Mouse (Mus musculus): ENCODE measurements around the gene Gm38119. TPM values are rescaled to one million over a fixed set of nuclear protein-coding genes. Genes with fewer than 3 reads are reported as not detected.
"Not testable (repeated sequence)": the region's sequence is repeated elsewhere in the genome, so short reads cannot be mapped to it uniquely, and the experiment has no call there.

The Gm38119 gene
- polyA plus RNA-seq (2016; fragmentation: Nextera tagmentation; extraction: Ambion mirVana): not detected in 2 replicates

- Histone ChIP-seq H3K36me3 (no peaks in the 10 kb centered on the region), H3K27me3 (no peaks in the 10 kb centered on the region), H3K4me2 (replicated peaks) (no peak within 1 kb of the TSS), H3K27ac (no peak within 1 kb of the TSS), H3K4me1 (no peaks in the 10 kb centered on the region), H3K9me3 (no peaks in the 10 kb centered on the region), H3K4me3 (no peak within 1 kb of the TSS), H3K9ac (no peak within 1 kb of the TSS)
- WGBS: 81% methylated on average over 1 of the region's 1 CpGs
- ATAC-seq (ENCODE audit: insufficient number of reproducible peaks, insufficient read depth, low FRiP score, low TSS enrichment): no peak
Measured at GRCm38 (mm10) chr3:92738996-92739395, at the start of gene Gm38119. Gene Gm38119 (minus strand): TSS chr3:92739096.

- Histone ChIP-seq H3K27ac (no peak within 1 kb of the TSS), H3K27me3 (no peaks in the 10 kb centered on the region), H3K9me3 (no peaks in the 10 kb centered on the region), H3K36me3 (no peaks in the 10 kb centered on the region), H3K4me1 (no peaks in the 10 kb centered on the region), H3K4me2 (replicated peaks) (no peak within 1 kb of the TSS), H3K4me3 (no peak within 1 kb of the TSS), H3K9ac (no peak within 1 kb of the TSS)
- WGBS: 78% methylated on average over 1 of the region's 1 CpGs
- no peak for ATAC-seq (ENCODE audit: insufficient number of reproducible peaks, insufficient read depth, low FRiP score, low TSS enrichment)
Measured at GRCm38 (mm10) chr3:92778799-92779198, 39.9 kb upstream of the Gm38119 start, which contains the start of gene Lce1i. Gene Lce1i (minus strand): TSS chr3:92778899.

GRCm38 (mm10) chr3:92771573-92771972, 32.7 kb upstream of the Gm38119 start:
- no peak overlapping the region for H3K9ac ChIP-seq
- no peak overlapping the region for H3K27ac ChIP-seq
- H3K27me3 ChIP-seq: no peaks in the 10 kb centered on the region
- H3K36me3 ChIP-seq: no peaks in the 10 kb centered on the region
- no peak overlapping the region for H3K4me3 ChIP-seq
- no peaks in the 10 kb centered on the region for H3K9me3 ChIP-seq
- no peak overlapping the region for H3K4me2 ChIP-seq (replicated peaks)
- no peak for ATAC-seq (ENCODE audit: insufficient number of reproducible peaks, insufficient read depth, low FRiP score, low TSS enrichment)
- 22% methylated on average over 3 of the region's 3 CpGs for WGBS
- no peaks in the 10 kb centered on the region for H3K4me1 ChIP-seq

- Histone ChIP-seq H3K36me3 (no peaks in the 10 kb centered on the region), H3K4me2 (replicated peaks) (no peak within 1 kb of the TSS), H3K9me3 (no peaks in the 10 kb centered on the region), H3K27ac (no peak within 1 kb of the TSS), H3K4me3 (no peak within 1 kb of the TSS), H3K27me3 (no peaks in the 10 kb centered on the region), H3K9ac (no peak within 1 kb of the TSS), H3K4me1 (no peaks in the 10 kb centered on the region)
- no peak for ATAC-seq (ENCODE audit: insufficient number of reproducible peaks, insufficient read depth, low FRiP score, low TSS enrichment)
- 97% methylated on average over 1 of the region's 1 CpGs for WGBS
Measured at GRCm38 (mm10) chr3:92764965-92765364, 26.1 kb upstream of the Gm38119 start, which contains the start of gene Lce1h. Gene Lce1h (minus strand): TSS chr3:92765065.

- WGBS: 34% methylated on average over 3 of the region's 3 CpGs
- H3K36me3 ChIP-seq: no peaks in the 10 kb centered on the region
- no peak overlapping the region for H3K9ac ChIP-seq
- H3K9me3 ChIP-seq: no peaks in the 10 kb centered on the region
- no peaks in the 10 kb centered on the region for H3K27me3 ChIP-seq
- no peaks in the 10 kb centered on the region for H3K4me1 ChIP-seq
- no peak for ATAC-seq (ENCODE audit: insufficient number of reproducible peaks, insufficient read depth, low FRiP score, low TSS enrichment)
- no peak overlapping the region for H3K4me3 ChIP-seq
- H3K4me2 ChIP-seq (replicated peaks): no peak overlapping the region
- H3K27ac ChIP-seq: no peak overlapping the region
Measured at GRCm38 (mm10) chr3:92753197-92753596, 14.3 kb upstream of the Gm38119 start.

- H3K4me2 ChIP-seq (replicated peaks): no peak within 1 kb of the TSS
- no peak within 1 kb of the TSS for H3K4me3 ChIP-seq
- no peak within 1 kb of the TSS for H3K27ac ChIP-seq
- no peaks in the 10 kb centered on the region for H3K9me3 ChIP-seq
- no peak within 1 kb of the TSS for H3K9ac ChIP-seq
- H3K4me1 ChIP-seq: no peaks in the 10 kb centered on the region
- WGBS: 94% methylated on average over 1 of the region's 1 CpGs
- H3K27me3 ChIP-seq: no peaks in the 10 kb centered on the region
- no peak for ATAC-seq (ENCODE audit: insufficient number of reproducible peaks, insufficient read depth, low FRiP score, low TSS enrichment)
- H3K36me3 ChIP-seq: no peaks in the 10 kb centered on the region
Measured at GRCm38 (mm10) chr3:92752238-92752637, 13.3 kb upstream of the Gm38119 start, which contains the start of gene Lce1g. Gene Lce1g (minus strand): TSS chr3:92752338.

GRCm38 (mm10) chr3:92722631-92723030, 16.3 kb downstream of the Gm38119 start:
- 82% methylated on average over 5 of the region's 5 CpGs for WGBS
- Histone ChIP-seq H3K4me3 (no peak overlapping the region), H3K27me3 (no peaks in the 10 kb centered on the region), H3K27ac (no peak overlapping the region), H3K4me2 (replicated peaks) (no peak overlapping the region), H3K4me1 (no peaks in the 10 kb centered on the region), H3K9ac (no peak overlapping the region), H3K9me3 (no peaks in the 10 kb centered on the region), H3K36me3 (no peaks in the 10 kb centered on the region)
- ATAC-seq (ENCODE audit: insufficient number of reproducible peaks, insufficient read depth, low FRiP score, low TSS enrichment): no peak

- H3K4me3 ChIP-seq: no peak within 1 kb of the TSS
- H3K9ac ChIP-seq: no peak within 1 kb of the TSS
- no peaks in the 10 kb centered on the region for H3K36me3 ChIP-seq
- H3K4me1 ChIP-seq: no peaks in the 10 kb centered on the region
- no peak within 1 kb of the TSS for H3K27ac ChIP-seq
- no peaks in the 10 kb centered on the region for H3K9me3 ChIP-seq
- no peaks in the 10 kb centered on the region for H3K27me3 ChIP-seq
- 74% methylated on average over 3 of the region's 3 CpGs for WGBS
- no peak for ATAC-seq (ENCODE audit: insufficient number of reproducible peaks, insufficient read depth, low FRiP score, low TSS enrichment)
- no peak within 1 kb of the TSS for H3K4me2 ChIP-seq (replicated peaks)
Measured at GRCm38 (mm10) chr3:92720250-92720649, 18.6 kb downstream of the Gm38119 start, which contains the start of gene Lce1f. Gene Lce1f (minus strand): TSS chr3:92720350.

- Histone ChIP-seq H3K9me3 (no peaks in the 10 kb centered on the region), H3K36me3 (no peaks in the 10 kb centered on the region), H3K27me3 (no peaks in the 10 kb centered on the region), H3K4me3 (no peak overlapping the region), H3K27ac (no peak overlapping the region), H3K4me2 (replicated peaks) (no peak overlapping the region), H3K9ac (no peak overlapping the region), H3K4me1 (no peaks in the 10 kb centered on the region)
- ATAC-seq (ENCODE audit: insufficient number of reproducible peaks, insufficient read depth, low FRiP score, low TSS enrichment): no peak
Measured at GRCm38 (mm10) chr3:92715122-92715521, 23.8 kb downstream of the Gm38119 start.

- 89% methylated on average over 2 of the region's 2 CpGs for WGBS
- no peaks in the 10 kb centered on the region for H3K36me3 ChIP-seq
- no peak for ATAC-seq (ENCODE audit: insufficient number of reproducible peaks, insufficient read depth, low FRiP score, low TSS enrichment)
- no peaks in the 10 kb centered on the region for H3K27me3 ChIP-seq
- H3K27ac ChIP-seq: no peak within 1 kb of the TSS
- H3K9me3 ChIP-seq: no peaks in the 10 kb centered on the region
- H3K4me1 ChIP-seq: no peaks in the 10 kb centered on the region
- H3K9ac ChIP-seq: no peak within 1 kb of the TSS
- no peak within 1 kb of the TSS for H3K4me3 ChIP-seq
- no peak within 1 kb of the TSS for H3K4me2 ChIP-seq (replicated peaks)
Measured at GRCm38 (mm10) chr3:92708974-92709373, 29.9 kb downstream of the Gm38119 start, which contains the start of gene Lce1e. Gene Lce1e (minus strand): TSS chr3:92709074.

- no peak for ATAC-seq (ENCODE audit: insufficient number of reproducible peaks, insufficient read depth, low FRiP score, low TSS enrichment)
- no peak overlapping the region for H3K4me2 ChIP-seq (replicated peaks)
- no peak overlapping the region for H3K27ac ChIP-seq
- H3K4me1 ChIP-seq: no peaks in the 10 kb centered on the region
- H3K4me3 ChIP-seq: no peak overlapping the region
- WGBS: 14% methylated on average over 1 of the region's 1 CpGs
- no peaks in the 10 kb centered on the region for H3K36me3 ChIP-seq
- no peaks in the 10 kb centered on the region for H3K27me3 ChIP-seq
- no peaks in the 10 kb centered on the region for H3K9me3 ChIP-seq
- no peak overlapping the region for H3K9ac ChIP-seq
Measured at GRCm38 (mm10) chr3:92694613-92695012, 44.3 kb downstream of the Gm38119 start.

- no peak overlapping the region for H3K4me2 ChIP-seq (replicated peaks)
- no peak overlapping the region for H3K9ac ChIP-seq
- H3K4me3 ChIP-seq: no peak overlapping the region
- H3K9me3 ChIP-seq: no peaks in the 10 kb centered on the region
- ATAC-seq (ENCODE audit: insufficient number of reproducible peaks, insufficient read depth, low FRiP score, low TSS enrichment): no peak
- H3K36me3 ChIP-seq: no peaks in the 10 kb centered on the region
- no peak overlapping the region for H3K27ac ChIP-seq
- no peaks in the 10 kb centered on the region for H3K4me1 ChIP-seq
- no peaks in the 10 kb centered on the region for H3K27me3 ChIP-seq
Measured at GRCm38 (mm10) chr3:92691688-92692087, 47.2 kb downstream of the Gm38119 start.

- not testable (repeated sequence) for H3K4me1 ChIP-seq; H3K9ac ChIP-seq; H3K4me2 ChIP-seq (replicated peaks); H3K9me3 ChIP-seq; H3K4me3 ChIP-seq; H3K27me3 ChIP-seq; H3K27ac ChIP-seq; ATAC-seq (ENCODE audit: insufficient number of reproducible peaks, insufficient read depth, low FRiP score, low TSS enrichment); H3K36me3 ChIP-seq
- WGBS: 75% methylated on average over 16 of the region's 16 CpGs
Measured at GRCm38 (mm10) chr3:92689154-92689553, 49.7 kb downstream of the Gm38119 start.
